Mouse (Mus musculus) kidney, embryonic 14.5 days (tissue): Measurements from ENCODE around the gene Pygm. TPM values are rescaled to one million over a fixed set of nuclear protein-coding genes. Genes with fewer than 3 reads are reported as not detected.

ENCODE experiments used
- ATAC-seq: fragments of 200-750 bp; cut with Nextera tagmentation; 2 replicates; pipeline ENCODE4 v1.8.0; 2017; ENCODE audit warnings: moderate number of reproducible peaks, mild to moderate bottlenecking, moderate TSS enrichment, moderate library complexity; ENCODE audit not compliant: low FRiP score, low TSS enrichment
- H3K27ac ChIP-seq: fragments of 300-500 bp; sonication (generic); 2 replicates; pipeline ENCODE4 v1.5.1; 2014; ENCODE audit warnings: low read depth, mild to moderate bottlenecking, low read length, moderate library complexity, mixed read lengths
- H3K27me3 ChIP-seq: fragments of 300-500 bp; sonication (generic); 2 replicates; pipeline ENCODE4 v1.6.1; 2014; ENCODE audit warnings: mild to moderate bottlenecking, low read length; ENCODE audit not compliant: control insufficient read depth, insufficient read depth
- H3K36me3 ChIP-seq: fragments of 300-500 bp; sonication (generic); 2 replicates; pipeline ENCODE4 v1.6.1; 2014; ENCODE audit warnings: low read length, mixed read lengths; ENCODE audit not compliant: control insufficient read depth, insufficient read depth
- H3K4me1 ChIP-seq: fragments of 300-500 bp; sonication (generic); 2 replicates; pipeline ENCODE4 v1.6.1; 2014; ENCODE audit warnings: low read length, mixed read lengths; ENCODE audit not compliant: control insufficient read depth, insufficient read depth
- H3K4me2 ChIP-seq: fragments of 300-500 bp; sonication (generic); replicated peaks from 2 replicates; pipeline ENCODE4 v1.6.1; 2014; ENCODE audit warnings: low read depth, mild to moderate bottlenecking, low read length
- H3K4me3 ChIP-seq: fragments of 300-500 bp; sonication (generic); 2 replicates; pipeline ENCODE4 v1.5.1; 2014; ENCODE audit warnings: mild to moderate bottlenecking, low read length
- H3K9ac ChIP-seq: fragments of 300-500 bp; sonication (generic); 2 replicates; pipeline ENCODE4 v1.6.1; 2014; ENCODE audit warnings: low read depth, mild to moderate bottlenecking, low read length, moderate library complexity
- H3K9me3 ChIP-seq: fragments of 300-500 bp; sonication (generic); 2 replicates; pipeline ENCODE4 v1.6.1; 2016; ENCODE audit warnings: low read length; ENCODE audit not compliant: control insufficient read depth
- WGBS: fragments of 180-500 bp; shearing (Covaris S2); extraction: QIAGEN DNeasy Blood & Tissue Kit; methylation state at CpG from one replicate; pipeline ENCODE4 v1.1.7; 2014; 5-methylcytosine and 5-hydroxymethylcytosine counted together
- polyA plus RNA-seq: library from polyadenylated mRNA; unstranded; fragments of >200 nt; fragmentation: Nextera tagmentation; extraction: Ambion mirVana; gene quantifications from 2 replicates; pipeline ENCODE4 v1.2.1, GENCODE M21; 2014

The Pygm gene
- polyA plus RNA-seq, 1 experiment from 2014 or later: 16.4 TPM

GRCm38 (mm10) chr19:6418233-6418879 is 34.2 kb downstream of the Pygm start, which contains the start of gene Nrxn2:
TSS of gene Nrxn2 (plus strand) at chr19:6418731.
- H3K4me3 ChIP-seq: peak within 1 kb of the TSS; percentile 48
- 0 out of 2 replicates have a peak, but pooled peaks cover 17% of the 10 kb centered on the region for H3K4me1 ChIP-seq
- 1% methylated on average over 41 of the region's 46 CpGs for WGBS
- no peaks in the 10 kb centered on the region for H3K36me3 ChIP-seq
- peak; percentile 89 for ATAC-seq
- no peak within 1 kb of the TSS for H3K27ac ChIP-seq
- peaks cover 43% of the 10 kb centered on the region for H3K27me3 ChIP-seq
- peak within 1 kb of the TSS; percentile 52 for H3K9ac ChIP-seq
- H3K4me2 ChIP-seq: peak within 1 kb of the TSS; percentile 97
- no peaks in the 10 kb centered on the region for H3K9me3 ChIP-seq

- no peak overlapping the region for H3K27ac ChIP-seq
- H3K4me3 ChIP-seq: peak overlapping the region; percentile 48; the same call in 1 of the 2 replicates
- no peak overlapping the region for H3K9ac ChIP-seq
- H3K27me3 ChIP-seq: peaks cover 43% of the 10 kb centered on the region
- 0 out of 2 replicates have a peak, but pooled peaks cover 17% of the 10 kb centered on the region for H3K4me1 ChIP-seq
- no peaks in the 10 kb centered on the region for H3K9me3 ChIP-seq
- peak overlapping the region; percentile 97 for H3K4me2 ChIP-seq
- no peak for ATAC-seq
- no peaks in the 10 kb centered on the region for H3K36me3 ChIP-seq
- WGBS: 11% methylated on average over 20 of the region's 23 CpGs
Observed at GRCm38 (mm10) chr19:6418984-6419692, 34.9 kb downstream of the Pygm start.

GRCm38 (mm10) chr19:6419805-6420310 is 35.7 kb downstream of the Pygm start:
- WGBS: 51% methylated on average over 9 of the region's 9 CpGs
- Histone ChIP-seq H3K27me3 (peaks cover 44% of the 10 kb centered on the region), H3K9ac (no peak overlapping the region), H3K27ac (no peak overlapping the region), H3K4me1 (0 out of 2 replicates have a peak, but pooled peaks cover 17% of the 10 kb centered on the region), H3K9me3 (no peaks in the 10 kb centered on the region), H3K4me2 (no peak overlapping the region), H3K4me3 (no peak overlapping the region), H3K36me3 (no peaks in the 10 kb centered on the region)
- no peak for ATAC-seq

- peaks cover 52% of the 10 kb centered on the region for H3K27me3 ChIP-seq
Observed at GRCm38 (mm10) chr19:6420481-6421210, 36.4 kb downstream of the Pygm start.

GRCm38 (mm10) chr19:6421211-6421590 is 37.0 kb downstream of the Pygm start:
- H3K4me1 ChIP-seq: 0 out of 2 replicates have a peak, but pooled peaks cover 11% of the 10 kb centered on the region
- no peak overlapping the region for H3K9ac ChIP-seq
- no peak overlapping the region for H3K4me3 ChIP-seq
- WGBS: 74% methylated on average over 9 of the region's 9 CpGs
- H3K27me3 ChIP-seq: peaks cover 58% of the 10 kb centered on the region
- ATAC-seq: no peak
- H3K4me2 ChIP-seq: no peak overlapping the region
- no peaks in the 10 kb centered on the region for H3K9me3 ChIP-seq
- no peaks in the 10 kb centered on the region for H3K36me3 ChIP-seq
- H3K27ac ChIP-seq: no peak overlapping the region

More at GRCm38 (mm10) chr19:6420481-6421210, 36.4 kb downstream of the Pygm start:
- no peak for ATAC-seq
- Histone ChIP-seq H3K4me2 (no peak overlapping the region), H3K36me3 (no peaks in the 10 kb centered on the region), H3K9ac (no peak overlapping the region), H3K4me1 (0 out of 2 replicates have a peak, but pooled peaks cover 16% of the 10 kb centered on the region), H3K9me3 (no peaks in the 10 kb centered on the region), H3K4me3 (no peak overlapping the region), H3K27ac (no peak overlapping the region)
- WGBS: 54% methylated on average over 19 of the region's 19 CpGs

- H3K9ac ChIP-seq: no peak overlapping the region
- ATAC-seq: no peak
- H3K4me1 ChIP-seq: 0 out of 2 replicates have a peak, but pooled peaks cover 11% of the 10 kb centered on the region
- no peak overlapping the region for H3K27ac ChIP-seq
- H3K27me3 ChIP-seq: peaks cover 66% of the 10 kb centered on the region
- H3K36me3 ChIP-seq: no peaks in the 10 kb centered on the region
- 75% methylated on average over 7 of the region's 7 CpGs for WGBS
- H3K4me3 ChIP-seq: no peak overlapping the region
- no peak overlapping the region for H3K4me2 ChIP-seq
- no peaks in the 10 kb centered on the region for H3K9me3 ChIP-seq
Observed at GRCm38 (mm10) chr19:6422014-6422413, 37.8 kb downstream of the Pygm start.

- H3K27ac ChIP-seq: no peak overlapping the region
- H3K9me3 ChIP-seq: no peaks in the 10 kb centered on the region
- ATAC-seq: no peak
- H3K4me2 ChIP-seq: no peak overlapping the region
- H3K4me1 ChIP-seq: peaks cover 14% of the 10 kb centered on the region
- no peak overlapping the region for H3K4me3 ChIP-seq
- H3K27me3 ChIP-seq: peaks cover 76% of the 10 kb centered on the region
- no peak overlapping the region for H3K9ac ChIP-seq
- WGBS: 87% methylated on average over 16 of the region's 16 CpGs
- H3K36me3 ChIP-seq: no peaks in the 10 kb centered on the region
Observed at GRCm38 (mm10) chr19:6423241-6423640, 39.0 kb downstream of the Pygm start.

GRCm38 (mm10) chr19:6424137-6424881 is 40.1 kb downstream of the Pygm start:
- no peak for ATAC-seq
- no peaks in the 10 kb centered on the region for H3K9me3 ChIP-seq

More at GRCm38 (mm10) chr19:6424137-6424881, 40.1 kb downstream of the Pygm start:
- no peak overlapping the region for H3K27ac ChIP-seq
- H3K36me3 ChIP-seq: no peaks in the 10 kb centered on the region
- H3K9ac ChIP-seq: no peak overlapping the region
- H3K4me2 ChIP-seq: no peak overlapping the region
- H3K4me1 ChIP-seq: peaks cover 14% of the 10 kb centered on the region
- H3K4me3 ChIP-seq: no peak overlapping the region
- H3K27me3 ChIP-seq: peaks cover 76% of the 10 kb centered on the region
- WGBS: 62% methylated on average over 7 of the region's 8 CpGs
